Mouse (Mus musculus) hindbrain, postnatal 0 days (tissue): ENCODE measurements at regions not wholly inside any gene's neighbourhood (a gene's known extent, or its start where the extent isn't known, plus 50 kb on each side); places are given as distances from the start of the nearest gene placed in this dataset.
A peak's percentile ranks its signal among the peaks of the same experiment; 100 is the strongest.

Source experiments
- ATAC-seq: fragments of 200-750 bp; cut with Nextera tagmentation; 2 replicates; pipeline ENCODE4 v1.8.0; 2017; ENCODE audit warnings: mild to moderate bottlenecking, moderate TSS enrichment, moderate library complexity
- DNase-seq: peaks from one replicate; pipeline ENCODE4 v3.0.0-alpha.2; 2015; ENCODE audit warnings: low spot score
- H3K27ac ChIP-seq: fragments of 300-500 bp; sonication (generic); 2 replicates; pipeline ENCODE4 v1.5.1; 2014; ENCODE audit warnings: mild to moderate bottlenecking
- H3K27me3 ChIP-seq: fragments of 300-500 bp; sonication (generic); 2 replicates; pipeline ENCODE4 v1.6.1; 2014; ENCODE audit warnings: low read length, mixed read lengths; ENCODE audit not compliant: insufficient read depth
- H3K36me3 ChIP-seq: fragments of 300-500 bp; sonication (generic); 2 replicates; pipeline ENCODE4 v1.6.1; 2014; ENCODE audit warnings: low read length, mixed read lengths; ENCODE audit not compliant: insufficient read depth
- H3K4me1 ChIP-seq: fragments of 300-500 bp; sonication (generic); 2 replicates; pipeline ENCODE4 v1.6.1; 2014; ENCODE audit warnings: antibody characterized with exemption, low read length, mixed read lengths; ENCODE audit not compliant: insufficient read depth
- H3K4me2 ChIP-seq: fragments of 300-500 bp; sonication (generic); 2 replicates; pipeline ENCODE4 v1.6.1; 2014; ENCODE audit warnings: low read depth, mild to moderate bottlenecking, low read length, moderate library complexity, mixed read lengths
- H3K4me3 ChIP-seq: fragments of 300-500 bp; sonication (generic); 2 replicates; pipeline ENCODE4 v1.5.1; 2014; ENCODE audit warnings: low read length
- H3K9ac ChIP-seq: fragments of 300-500 bp; sonication (generic); replicated peaks from 2 replicates; pipeline ENCODE4 v1.6.1; 2014; ENCODE audit warnings: mild to moderate bottlenecking, low read length, moderate library complexity, mixed read lengths
- H3K9me3 ChIP-seq: fragments of 300-500 bp; sonication (generic); 2 replicates; pipeline ENCODE4 v1.6.1; 2016; ENCODE audit warnings: low read length, mixed read lengths
- CTCF ChIP-seq: IDR thresholded peaks from 2 replicates; pipeline ENCODE4 v1.5.1; 2016; ENCODE audit warnings: antibody characterized with exemption, control low read depth, low read depth
- WGBS: fragments of 180-500 bp; shearing (Covaris S2); extraction: QIAGEN DNeasy Blood & Tissue Kit; methylation state at CpG from one replicate; pipeline ENCODE4 v1.1.7; 2014; 5-methylcytosine and 5-hydroxymethylcytosine counted together

DNA sequence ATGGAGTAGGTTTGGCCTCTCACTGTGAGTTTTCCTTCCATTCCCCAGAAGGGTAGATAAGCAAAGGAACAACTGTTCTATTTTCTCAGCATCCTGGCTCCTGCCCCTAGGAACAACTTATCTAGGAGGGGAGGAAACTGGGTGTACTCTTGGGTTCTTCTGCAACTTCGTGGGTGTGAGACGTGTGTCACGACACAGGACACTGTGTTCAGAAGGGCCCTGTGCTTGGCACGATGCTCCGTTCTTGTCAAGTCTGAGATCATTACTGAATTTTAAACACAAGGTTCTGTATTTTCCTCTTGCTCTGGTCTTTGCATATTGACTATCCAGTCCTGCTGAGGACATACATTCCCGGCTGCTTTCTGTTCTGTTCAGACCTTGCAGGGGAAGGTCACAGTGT is 86.8 kb upstream of the Tmpo start:
- no peak overlapping the region for H3K27ac ChIP-seq
- no peaks in the 10 kb centered on the region for H3K9me3 ChIP-seq
- H3K4me3 ChIP-seq = no peak overlapping the region
- H3K4me2 ChIP-seq = no peak overlapping the region
- H3K9ac ChIP-seq = no peak overlapping the region
- no peaks in the 10 kb centered on the region for H3K27me3 ChIP-seq
- 89% methylated on average over 6 of the region's 6 CpGs for WGBS
- DNase-seq (no peak), ATAC-seq (no peak)
- no peaks in the 10 kb centered on the region for H3K36me3 ChIP-seq
- TF ChIP-seq CTCF = no peak
- no peaks in the 10 kb centered on the region for H3K4me1 ChIP-seq

DNA sequence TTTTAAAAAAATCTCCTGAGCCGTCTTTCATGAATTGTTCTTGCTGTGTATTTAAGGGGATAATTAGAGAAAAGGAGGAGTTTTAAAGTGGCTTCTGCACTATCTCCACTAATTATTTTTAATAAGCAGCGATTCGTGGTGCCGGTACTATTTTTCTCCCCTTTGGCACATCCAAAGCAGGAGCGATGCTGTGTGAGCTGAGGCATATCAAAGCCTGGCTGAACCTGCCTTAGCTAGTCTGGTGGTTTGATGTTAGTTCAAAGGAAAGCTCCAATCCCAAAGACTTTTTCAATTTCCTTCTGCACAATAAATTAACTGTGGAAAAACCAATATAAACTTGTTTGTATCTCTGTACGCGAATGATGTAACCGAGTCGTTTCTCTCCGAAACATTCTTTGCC is 79.3 kb upstream of the Tmpo start:
- DNase-seq (no peak), ATAC-seq (no peak)
- no peaks in the 10 kb centered on the region for H3K27me3 ChIP-seq
- H3K36me3 ChIP-seq = no peaks in the 10 kb centered on the region
- no peak overlapping the region for H3K4me2 ChIP-seq
- no peak overlapping the region for H3K9ac ChIP-seq
- no peaks in the 10 kb centered on the region for H3K4me1 ChIP-seq
- 83% methylated on average over 10 of the region's 10 CpGs for WGBS
- H3K9me3 ChIP-seq = no peaks in the 10 kb centered on the region
- TF ChIP-seq CTCF = no peak
- H3K27ac ChIP-seq = no peak overlapping the region
- H3K4me3 ChIP-seq = no peak overlapping the region

- WGBS = 43% methylated on average over 18 of the region's 18 CpGs
Measured at GRCm38 (mm10) chr10:91249681-91250195, 68.6 kb upstream of the Tmpo start.

DNA sequence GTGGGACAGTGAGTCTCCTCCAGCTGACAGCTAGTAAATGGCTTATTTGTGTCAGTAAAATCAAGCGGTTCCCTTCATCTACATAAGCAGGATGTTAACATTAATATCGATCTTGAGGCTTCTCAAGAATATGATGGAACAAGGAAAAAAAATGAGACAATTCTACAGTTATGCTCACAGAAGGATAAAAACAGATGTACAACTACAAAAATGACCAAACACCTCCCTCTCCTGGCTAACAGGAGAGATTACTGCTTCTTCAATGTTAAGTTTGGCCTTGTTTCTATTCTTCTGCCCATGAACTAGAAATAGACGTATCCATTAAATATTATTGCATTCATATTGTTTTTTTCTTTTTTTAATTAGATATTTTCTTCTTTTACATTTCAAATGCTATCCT is 63.2 kb upstream of the Tmpo start:
- DNase-seq (peak; percentile 72), ATAC-seq (no peak)
- H3K27me3 ChIP-seq = no peaks in the 10 kb centered on the region
- peaks cover 9% of the 10 kb centered on the region; the same call in 1 of the 2 replicates for H3K4me1 ChIP-seq
- no peak overlapping the region for H3K9ac ChIP-seq
- WGBS = 75% methylated on average over 3 of the region's 3 CpGs
- H3K9me3 ChIP-seq = no peaks in the 10 kb centered on the region
- no peaks in the 10 kb centered on the region for H3K36me3 ChIP-seq
- H3K27ac ChIP-seq = no peak overlapping the region
- no peak overlapping the region for H3K4me3 ChIP-seq
- no peak overlapping the region for H3K4me2 ChIP-seq
- peak; percentile 71 for TF ChIP-seq CTCF

More at GRCm38 (mm10) chr10:91249681-91250195, 68.6 kb upstream of the Tmpo start:
- Histone ChIP-seq H3K36me3 (no peaks in the 10 kb centered on the region), H3K9ac (no peak overlapping the region), H3K27ac (no peak overlapping the region), H3K27me3 (no peaks in the 10 kb centered on the region), H3K4me3 (no peak overlapping the region), H3K4me1 (no peaks in the 10 kb centered on the region), H3K9me3 (no peaks in the 10 kb centered on the region), H3K4me2 (peak overlapping the region; percentile 22; the same call in 1 of the 2 replicates)
- TF ChIP-seq CTCF = no peak
- ATAC-seq (no peak), DNase-seq (no peak)

DNA sequence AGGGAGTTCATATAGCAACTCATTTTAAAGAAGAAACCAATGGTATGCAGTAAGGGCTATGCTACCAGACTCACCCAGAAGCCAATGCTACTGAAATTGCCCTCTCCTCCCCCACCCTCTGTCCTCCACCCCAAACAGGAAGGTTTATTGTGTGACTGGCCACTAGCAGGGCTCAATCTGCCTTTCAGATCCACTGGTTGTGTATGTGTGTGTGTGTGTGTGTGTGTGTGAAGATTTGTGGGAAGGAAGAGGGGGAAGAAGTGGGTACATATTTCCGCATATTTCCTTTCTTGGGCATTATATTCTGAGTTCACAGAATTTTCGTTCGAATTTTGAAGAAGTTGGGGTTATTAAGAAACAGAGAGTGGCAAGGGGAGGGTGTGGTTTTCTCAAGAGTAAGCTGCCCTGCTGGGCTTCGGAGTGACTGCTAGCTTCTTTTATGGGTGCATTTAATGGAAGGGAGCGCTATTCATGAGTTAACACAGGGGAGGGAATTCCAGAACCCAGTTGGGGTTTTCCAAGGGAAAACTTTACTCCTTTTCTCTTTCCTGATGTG is 61.5 kb upstream of the Tmpo start:
- DNase-seq (no peak), ATAC-seq (no peak)
- Histone ChIP-seq H3K4me1 (peaks cover 9% of the 10 kb centered on the region; the same call in 1 of the 2 replicates), H3K27me3 (no peaks in the 10 kb centered on the region), H3K4me3 (no peak overlapping the region), H3K4me2 (no peak overlapping the region), H3K9ac (no peak overlapping the region), H3K9me3 (no peaks in the 10 kb centered on the region), H3K36me3 (no peaks in the 10 kb centered on the region), H3K27ac (no peak overlapping the region)
- WGBS = 73% methylated on average over 5 of the region's 5 CpGs
- TF ChIP-seq CTCF = no peak

GRCm38 (mm10) chr10:91241611-91242005 is 60.5 kb upstream of the Tmpo start:
- Histone ChIP-seq H3K36me3 (no peaks in the 10 kb centered on the region), H3K4me2 (peak overlapping the region; percentile 11; the same call in 1 of the 2 replicates), H3K9me3 (no peaks in the 10 kb centered on the region), H3K9ac (no peak overlapping the region), H3K27ac (peak overlapping the region; percentile 26), H3K4me1 (peaks cover 9% of the 10 kb centered on the region; the same call in 1 of the 2 replicates), H3K4me3 (no peak overlapping the region), H3K27me3 (no peaks in the 10 kb centered on the region)
- no peak for TF ChIP-seq CTCF
- WGBS = 18% methylated on average over 7 of the region's 7 CpGs
- peak; percentile 47; the same call in 1 of the 2 replicates for ATAC-seq
- peak; percentile 43 for DNase-seq
